Mouse (Mus musculus) v-Abl transformed pro-B cells (cell line): Measurements from ENCODE around the gene Nucks1.

Experiments
- in situ Hi-C, 2 experiments: fragments of 400-800 bp; cut with MboI; formaldehyde crosslinking; loops; one replicate each; pipeline ENCODE4 v1.15.1; 2025; ENCODE audit not compliant: unreplicated experiment in 2 of 2

Nucks1 gene

GRCm38 (mm10) chr1:131910674-131911558, 582 bp downstream of the Nucks1 start:
- in situ Hi-C loops: no loop called here

- in situ Hi-C loops: no loop called here
Measured at GRCm38 (mm10) chr1:131917634-131918033, 7.3 kb downstream of the Nucks1 start.

- in situ Hi-C loops: no loop called here
Measured at GRCm38 (mm10) chr1:131919052-131919451, 8.7 kb downstream of the Nucks1 start.

GRCm38 (mm10) chr1:131922100-131922499, 11.8 kb downstream of the Nucks1 start:
- in situ Hi-C loops: no loop called here

- in situ Hi-C loops: no loop called here
Measured at GRCm38 (mm10) chr1:131933471-131933870, 23.1 kb downstream of the Nucks1 start.

GRCm38 (mm10) chr1:131937659-131938305, 27.4 kb downstream of the Nucks1 start:
- in situ Hi-C loops: loop anchor here (5.0 kb wide), 3 partner anchors 40 to 180 kb away; no protein-coding TSS in a partner anchor

GRCm38 (mm10) chr1:131938811-131939210, 28.5 kb downstream of the Nucks1 start:
- in situ Hi-C loops: loop anchor here (5.0 kb wide), 3 partner anchors 38 to 178 kb away; no protein-coding TSS in a partner anchor

GRCm38 (mm10) chr1:131940711-131941244, 30.4 kb downstream of the Nucks1 start:
- in situ Hi-C loops: no loop called here

- in situ Hi-C loops: no loop called here
Measured at GRCm38 (mm10) chr1:131941501-131941900, 31.2 kb downstream of the Nucks1 start.

- in situ Hi-C loops: no loop called here
Measured at GRCm38 (mm10) chr1:131942621-131943590, 32.6 kb downstream of the Nucks1 start.

- in situ Hi-C loops: no loop called here
Measured at GRCm38 (mm10) chr1:131945674-131946440, 35.5 kb downstream of the Nucks1 start.

- in situ Hi-C loops: no loop called here
Measured at GRCm38 (mm10) chr1:131946462-131947215, 36.3 kb downstream of the Nucks1 start.

GRCm38 (mm10) chr1:131947997-131948525, 37.7 kb downstream of the Nucks1 start:
- in situ Hi-C loops: no loop called here

GRCm38 (mm10) chr1:131954242-131954865, 44.0 kb downstream of the Nucks1 start:
- in situ Hi-C loops: no loop called here

- in situ Hi-C loops: no loop called here
Measured at GRCm38 (mm10) chr1:131955131-131955757, 44.9 kb downstream of the Nucks1 start.

GRCm38 (mm10) chr1:131957416-131957815, 47.1 kb downstream of the Nucks1 start:
- in situ Hi-C loops: no loop called here

- in situ Hi-C loops: no loop called here
Measured at GRCm38 (mm10) chr1:131961004-131961403, 50.7 kb downstream of the Nucks1 start.
